Mouse (Mus musculus) CH12.LX (cell line): ENCODE results near the gene Rab25. TPM values are rescaled to one million over a fixed set of nuclear protein-coding genes. Genes with fewer than 3 reads are reported as not detected.

ENCODE experiments used
- DNase-seq: peaks from one replicate; pipeline ENCODE4 v3.0.0-alpha.2; 2013; ENCODE audit errors: extremely low read depth
- H3K27ac ChIP-seq: 2 replicates; pipeline ENCODE4 v1.5.1; 2012; ENCODE audit warnings: low read depth, mild to moderate bottlenecking, control low read depth, moderate library complexity; ENCODE audit not compliant: insufficient read depth
- H3K27me3 ChIP-seq: replicated peaks from 2 replicates; pipeline ENCODE3; 2012; ENCODE audit warnings: inconsistent platforms
- H3K36me3 ChIP-seq, 2 experiments: replicated peaks in 1 of 2; 2 replicates each; pipeline versions ENCODE3 to v1.6.1; 2012; ENCODE audit warnings: inconsistent platforms in 1 of 2, low read length in 1 of 2, mild to moderate bottlenecking in 1 of 2, mixed read lengths in 1 of 2, moderate library complexity in 1 of 2; ENCODE audit not compliant: control insufficient read depth in 1 of 2, insufficient read depth in 1 of 2
- H3K4me1 ChIP-seq, 2 experiments: 2 replicates each; pipeline ENCODE4 v1.6.1; 2012; ENCODE audit warnings: inconsistent platforms in 1 of 2, moderate library complexity in 1 of 2; ENCODE audit not compliant: insufficient read depth in 2 of 2, control insufficient read depth in 1 of 2
- H3K4me2 ChIP-seq: 2 replicates; pipeline ENCODE4 v1.6.1; 2012; ENCODE audit warnings: low read depth, mild to moderate bottlenecking, control low read depth; ENCODE audit not compliant: poor library complexity, insufficient read depth, severe bottlenecking
- H3K4me3 ChIP-seq, 3 experiments: fragments of 150-350 bp in 1 of 3; sonication (generic) in 1 of 3; replicated peaks in 1 of 3; 2 replicates each; pipeline versions ENCODE3 to v1.5.1; 2011 to 2012; ENCODE audit warnings: low read depth in 2 of 3, low read length in 2 of 3, mild to moderate bottlenecking in 2 of 3, moderate library complexity in 2 of 3, control low read depth in 1 of 3, improper control_type of control experiment in 1 of 3, inconsistent platforms in 1 of 3, mixed read lengths in 1 of 3; ENCODE audit not compliant: poor library complexity in 1 of 3
- H3K79me2 ChIP-seq: replicated peaks from 2 replicates; pipeline ENCODE4 v1.6.1; 2012; ENCODE audit warnings: mild to moderate bottlenecking, moderate library complexity; ENCODE audit not compliant: control insufficient read depth, poor library complexity, insufficient read depth, severe bottlenecking; ENCODE audit errors: extremely low read depth
- H3K9ac ChIP-seq: 2 replicates; pipeline ENCODE4 v1.6.1; 2012; ENCODE audit warnings: low read depth, mild to moderate bottlenecking, control low read depth, moderate library complexity; ENCODE audit not compliant: insufficient read depth
- H3K9me3 ChIP-seq: replicated peaks from 2 replicates; pipeline ENCODE3; 2012; ENCODE audit warnings: low read length, inconsistent platforms, mixed read lengths
- CHD1 ChIP-seq: IDR thresholded peaks from 2 replicates; pipeline ENCODE4 v1.6.1; 2012; ENCODE audit warnings: low read depth, low read length, improper control_type of control experiment, inconsistent platforms
- CTCF ChIP-seq, 2 experiments: IDR thresholded peaks in 1 of 2; conservative IDR thresholded peaks in 1 of 2; 2 replicates each; pipeline ENCODE4 v1.5.1; 2011 to 2012; ENCODE audit warnings: low read depth in 2 of 2, low read length in 2 of 2, improper control_type of control experiment in 1 of 2, inconsistent platforms in 1 of 2, mild to moderate bottlenecking in 1 of 2, moderate library complexity in 1 of 2
- E2F4 ChIP-seq: IDR thresholded peaks from 2 replicates; pipeline ENCODE4 v1.6.1; 2011; ENCODE audit warnings: low read depth, low read length, improper control_type of control experiment; ENCODE audit not compliant: insufficient replicate concordance
- ELF1 ChIP-seq: IDR thresholded peaks from 2 replicates; pipeline ENCODE4 v1.6.1; 2014; ENCODE audit warnings: low read depth, mild to moderate bottlenecking, inconsistent platforms, low read length, improper control_type of control experiment
- EP300 ChIP-seq: IDR thresholded peaks from 2 replicates; pipeline ENCODE4 v1.6.1; 2011; ENCODE audit warnings: low read length, improper control_type of control experiment
- ETS1 ChIP-seq: conservative IDR thresholded peaks from 2 replicates; pipeline ENCODE4 v1.6.1; 2012; ENCODE audit warnings: low read depth, mild to moderate bottlenecking, inconsistent platforms, low read length, improper control_type of control experiment, moderate library complexity
- GABPA ChIP-seq: IDR thresholded peaks from 2 replicates; pipeline ENCODE4 v1.6.1; 2012; ENCODE audit warnings: low read depth, low read length, improper control_type of control experiment, inconsistent platforms; ENCODE audit not compliant: insufficient replicate concordance
- IRF4 ChIP-seq: IDR thresholded peaks from 2 replicates; pipeline ENCODE4 v1.6.1; 2014; ENCODE audit warnings: low read depth, mild to moderate bottlenecking, inconsistent platforms, low read length, improper control_type of control experiment
- JUND ChIP-seq: conservative IDR thresholded peaks from 2 replicates; pipeline ENCODE4 v1.6.1; 2011; ENCODE audit warnings: low read depth, low read length, improper control_type of control experiment
- MAFK ChIP-seq: IDR thresholded peaks from 2 replicates; pipeline ENCODE4 v1.6.1; 2011; ENCODE audit warnings: low read length, improper control_type of control experiment; ENCODE audit not compliant: insufficient replicate concordance
- MAX ChIP-seq: IDR thresholded peaks from 2 replicates; pipeline ENCODE4 v1.6.1; 2011; ENCODE audit warnings: low read length, improper control_type of control experiment
- MEF2A ChIP-seq: IDR thresholded peaks from 2 replicates; pipeline ENCODE4 v1.6.1; 2014; ENCODE audit warnings: low read depth, mild to moderate bottlenecking, inconsistent platforms, low read length, improper control_type of control experiment, borderline replicate concordance
- MXI1 ChIP-seq: IDR thresholded peaks from 2 replicates; pipeline ENCODE4 v1.6.1; 2011; ENCODE audit warnings: mild to moderate bottlenecking, low read depth, low read length, improper control_type of control experiment
- MYC ChIP-seq: IDR thresholded peaks from 2 replicates; pipeline ENCODE4 v1.6.1; 2011; ENCODE audit warnings: low read depth, mild to moderate bottlenecking, improper control_type of control experiment, low read length
- NRF1 ChIP-seq: IDR thresholded peaks from 2 replicates; pipeline ENCODE4 v1.6.1; 2014; ENCODE audit warnings: low read depth, mild to moderate bottlenecking, inconsistent platforms, low read length, improper control_type of control experiment, moderate library complexity
- PAX5 ChIP-seq: IDR thresholded peaks from 2 replicates; pipeline ENCODE4 v1.6.1; 2012; ENCODE audit warnings: low read length, inconsistent platforms, mixed read lengths
- RAD21 ChIP-seq: IDR thresholded peaks from 2 replicates; pipeline ENCODE4 v1.6.1; 2011; ENCODE audit warnings: low read depth, mild to moderate bottlenecking, low read length, improper control_type of control experiment, moderate library complexity
- RCOR1 ChIP-seq: conservative IDR thresholded peaks from 2 replicates; pipeline ENCODE4 v1.6.1; 2012; ENCODE audit warnings: low read depth, mild to moderate bottlenecking, inconsistent platforms, low read length, improper control_type of control experiment
- SIN3A ChIP-seq: IDR thresholded peaks from 2 replicates; pipeline ENCODE4 v1.6.1; 2012; ENCODE audit warnings: low read length, improper control_type of control experiment, inconsistent platforms
- SMC3 ChIP-seq: IDR thresholded peaks from 2 replicates; pipeline ENCODE4 v1.6.1; 2011; ENCODE audit warnings: low read depth, low read length, improper control_type of control experiment
- TBP ChIP-seq: conservative IDR thresholded peaks from 2 replicates; pipeline ENCODE4 v1.6.1; 2011; ENCODE audit warnings: low read depth, low read length, improper control_type of control experiment
- TCF12 ChIP-seq: IDR thresholded peaks from 2 replicates; pipeline ENCODE4 v1.6.1; 2014; ENCODE audit warnings: low read depth, mild to moderate bottlenecking, inconsistent platforms, low read length, improper control_type of control experiment
- UBTF ChIP-seq: IDR thresholded peaks from 2 replicates; pipeline ENCODE4 v1.6.1; 2012; ENCODE audit warnings: low read depth, mild to moderate bottlenecking, inconsistent platforms, low read length, improper control_type of control experiment, moderate library complexity
- USF1 ChIP-seq: IDR thresholded peaks from 2 replicates; pipeline ENCODE4 v1.6.1; 2014; ENCODE audit warnings: low read depth, mild to moderate bottlenecking, inconsistent platforms, low read length, improper control_type of control experiment
- dilution Hi-C: fragments of 300-500 bp; cut with MboI; formaldehyde crosslinking; loops from 2 replicates; pipeline ENCODE4 v1.14.3; 2020; ENCODE audit warnings: low sequenced_read_pairs; ENCODE audit not compliant: extremely low pct_unique_long_range_greater_than_20kb, extremely low pct_ligation_motif_present
- in situ Hi-C: fragments of 300-500 bp; cut with MboI; formaldehyde crosslinking; loops from 3 replicates; pipeline ENCODE4 v1.14.3; 2019; ENCODE audit warnings: low sequenced_read_pairs, low pct_ligation_motif_present, low pct_unique_long_range_greater_than_20kb, mixed read lengths
- polyA plus RNA-seq: library from polyadenylated mRNA; unstranded; fragments of >175 nt; gene quantifications from 2 replicates; pipeline ENCODE4 v1.2.1, GENCODE M21; 2012; ENCODE audit warnings: low read depth; ENCODE audit not compliant: insufficient read length
- total RNA-seq, 2 experiments: library from RNA; depleted of rRNA; stranded (reverse); fragments of 300-350 nt in 1 of 2; fragments of >200 nt in 1 of 2; gene quantifications; 2 replicates each; pipeline ENCODE4 v1.2.3; 2012 to 2014

Gene Rab25
- total and polyA plus RNA-seq, 3 experiments, result 0.79 to 4.1 (median 1.8) TPM

DNA sequence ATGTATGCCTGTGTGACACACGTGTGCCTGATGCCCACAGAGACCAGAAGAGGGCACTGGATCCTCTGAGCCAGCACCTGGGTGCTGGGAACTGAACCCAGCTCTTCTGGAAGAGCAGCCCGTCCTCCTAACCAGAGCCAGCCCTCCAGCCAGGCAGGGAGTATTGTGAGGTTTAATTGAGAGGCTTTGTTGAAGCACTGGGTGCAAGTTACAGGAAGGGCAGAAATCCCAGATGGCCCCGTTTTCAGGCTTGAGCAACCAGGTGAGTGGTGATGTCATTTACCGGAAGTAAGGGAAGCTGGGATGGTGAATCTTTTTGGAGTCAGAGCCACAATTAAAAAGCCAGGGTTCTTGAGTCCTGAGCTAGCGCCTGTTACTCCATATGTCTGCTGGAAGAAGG lies 23.1 kb downstream of the Rab25 start:
- Histone ChIP-seq H3K27ac (no peak overlapping the region), H3K79me2 (no peaks in the 10 kb centered on the region), H3K4me2 (no peak overlapping the region), H3K4me1 (peaks cover 27 to 50% of the 10 kb centered on the region in 2 experiments), H3K27me3 (peaks cover 3% of the 10 kb centered on the region), H3K36me3 (peaks cover 9 to 41% of the 10 kb centered on the region in 2 experiments), H3K4me3 (no peak overlapping the region), H3K9me3 (no peaks in the 10 kb centered on the region), H3K9ac (no peak overlapping the region)
- dilution Hi-C loops (no loop called here), in situ Hi-C loops (no loop called here)
- no peak for DNase-seq
- no peak for TF ChIP-seq GABPA
- 0 out of 4 replicates have a peak, but pooled peaks of 1 of the 2 experiments have one; percentile 6 for TF ChIP-seq CTCF (conservative IDR thresholded peaks at IDR 0.05 in 1 of 2, IDR thresholded peaks at IDR 0.05 in 1 of 2; ENCODE audit: low read depth in 2 of 2, low read length in 2 of 2)

DNA sequence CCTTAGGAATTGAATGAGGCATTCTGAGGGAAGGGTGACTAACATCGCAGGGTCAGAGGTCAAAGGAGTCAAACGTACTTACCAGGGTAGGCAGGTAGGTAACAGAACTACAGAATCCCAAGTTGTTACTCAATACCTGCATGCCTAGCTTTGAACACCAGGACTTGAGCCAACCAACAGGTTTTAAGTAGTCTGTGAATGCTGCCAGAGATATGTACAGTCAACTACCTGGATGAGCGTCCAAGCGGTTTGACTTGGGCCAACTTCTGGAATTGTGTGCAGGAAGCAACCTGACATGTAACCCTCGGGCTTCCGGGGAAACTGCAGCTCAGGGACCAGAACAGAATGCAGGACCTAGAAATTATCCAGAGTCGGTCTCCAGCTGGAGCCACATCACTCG lies 25.1 kb downstream of the Rab25 start:
- H3K4me3 ChIP-seq, result no peak overlapping the region
- DNase-seq, result no peak
- peaks cover 27 to 46% of the 10 kb centered on the region in 2 experiments for H3K4me1 ChIP-seq
- dilution Hi-C loops, result no loop called here
- H3K9ac ChIP-seq, result no peak overlapping the region
- no peaks in the 10 kb centered on the region for H3K9me3 ChIP-seq
- H3K27ac ChIP-seq, result no peak overlapping the region
- H3K36me3 ChIP-seq, result peaks cover 9 to 31% of the 10 kb centered on the region in 2 experiments
- H3K27me3 ChIP-seq, result peaks cover 9% of the 10 kb centered on the region
- H3K79me2 ChIP-seq, result no peaks in the 10 kb centered on the region
- no peak overlapping the region for H3K4me2 ChIP-seq
- TF ChIP-seq CHD1 (no peak), TCF12 (no peak), USF1 (no peak)
- in situ Hi-C loops, result loop anchor here (5.0 kb wide), 2 partner anchors 36 to 116 kb away; no protein-coding TSS in a partner anchor

GRCm38 (mm10) chr3:88521803-88522331 lies 26.2 kb downstream of the Rab25 start:
- peak; percentile 100 for DNase-seq
- in situ Hi-C loops, result loop anchor here (5.0 kb wide), 2 partner anchors 35 to 115 kb away; no protein-coding TSS in a partner anchor
- peak; percentile 64; the same call in 1 of the 2 replicates for TF ChIP-seq MYC
- TF ChIP-seq MEF2A, result peak; percentile 95
- peak; percentile 98 for TF ChIP-seq ETS1
- TF ChIP-seq TCF12, result peak; percentile 95
- no peak; the same call in none of the 2 replicates for TF ChIP-seq NRF1
- TF ChIP-seq JUND, result peak; percentile 87; the same call in 1 of the 2 replicates
- TF ChIP-seq GABPA, result no peak
- TF ChIP-seq SMC3, result peak; percentile 99
- TF ChIP-seq UBTF, result no peak
- TF ChIP-seq RCOR1, result peak; percentile 98; the same call in 1 of the 2 replicates
- peak; percentile 52 for TF ChIP-seq ELF1
- peak; percentile 97 for TF ChIP-seq RAD21
- peak; percentile 94 for TF ChIP-seq MXI1
- TF ChIP-seq PAX5, result no peak
- no peak for TF ChIP-seq CHD1
- TF ChIP-seq MAFK, result peak; percentile 93
- peak; percentile 99 for TF ChIP-seq IRF4
- no peak for TF ChIP-seq E2F4
- peak; percentile 62; the same call in 1 of the 2 replicates for TF ChIP-seq MAX
- no peak for TF ChIP-seq TBP
- TF ChIP-seq SIN3A, result peak; percentile 96
- peak; percentile 97 for TF ChIP-seq EP300

More at GRCm38 (mm10) chr3:88521803-88522331, 26.2 kb downstream of the Rab25 start:
- Histone ChIP-seq H3K79me2 (no peaks in the 10 kb centered on the region), H3K4me2 (peak overlapping the region; percentile 74), H3K9me3 (no peaks in the 10 kb centered on the region), H3K9ac (no peak overlapping the region), H3K27me3 (peaks cover 13% of the 10 kb centered on the region), H3K27ac (no peak overlapping the region), H3K4me3 (no peak overlapping the region), H3K36me3 (peaks cover 9 to 26% of the 10 kb centered on the region in 2 experiments), H3K4me1 (peaks cover 22 to 38% of the 10 kb centered on the region in 2 experiments)
- dilution Hi-C loops, result no loop called here
